Mouse (Mus musculus) embryo, embryonic 9.5 days (tissue): ENCODE data around the gene Serpina3g.

Source experiments
- DNase-seq: peaks from one replicate; pipeline ENCODE4 v3.0.0-alpha.2; 2017; ENCODE audit errors: extremely low spot score

The Serpina3g gene

DNA sequence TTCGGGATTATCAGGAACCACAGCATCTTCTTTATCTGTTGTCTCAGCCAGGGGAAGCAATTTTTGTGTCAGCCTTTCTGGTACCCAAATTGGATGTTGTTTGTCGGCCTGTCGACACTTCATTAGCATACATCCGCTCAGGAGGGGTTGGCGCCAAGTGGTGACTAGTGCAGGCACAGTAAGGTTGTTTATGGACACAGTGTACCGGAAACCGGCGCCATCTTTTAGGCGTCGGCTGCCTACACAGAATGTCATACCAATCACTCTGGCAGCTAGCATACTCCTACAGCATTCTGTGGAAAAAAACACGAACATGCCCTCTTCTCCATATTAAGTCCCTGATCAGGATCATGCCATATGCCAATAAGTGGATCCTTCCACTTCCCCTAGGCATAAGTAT is 47.3 kb downstream of the Serpina3g start:
- DNase-seq = no peak

DNA sequence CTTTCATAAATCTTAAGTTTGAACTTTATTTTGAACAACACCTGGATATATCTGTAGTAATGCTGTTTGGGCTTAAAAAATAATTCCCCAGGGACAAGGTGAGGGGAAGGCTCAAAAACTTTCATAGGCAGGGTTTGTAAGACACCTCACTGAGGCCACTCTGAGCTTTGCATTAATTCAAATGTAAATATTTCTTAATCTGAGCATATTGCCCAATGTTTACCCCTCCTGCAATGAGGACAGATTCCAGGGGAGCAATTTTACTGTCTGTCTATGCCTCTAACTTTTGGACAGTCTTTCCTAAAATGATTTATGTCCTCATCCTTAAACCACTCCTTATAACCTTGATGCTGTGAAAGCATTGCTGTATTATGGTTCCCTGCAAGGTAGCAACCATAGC is 52.3 kb downstream of the Serpina3g start:
- no peak for DNase-seq

DNA sequence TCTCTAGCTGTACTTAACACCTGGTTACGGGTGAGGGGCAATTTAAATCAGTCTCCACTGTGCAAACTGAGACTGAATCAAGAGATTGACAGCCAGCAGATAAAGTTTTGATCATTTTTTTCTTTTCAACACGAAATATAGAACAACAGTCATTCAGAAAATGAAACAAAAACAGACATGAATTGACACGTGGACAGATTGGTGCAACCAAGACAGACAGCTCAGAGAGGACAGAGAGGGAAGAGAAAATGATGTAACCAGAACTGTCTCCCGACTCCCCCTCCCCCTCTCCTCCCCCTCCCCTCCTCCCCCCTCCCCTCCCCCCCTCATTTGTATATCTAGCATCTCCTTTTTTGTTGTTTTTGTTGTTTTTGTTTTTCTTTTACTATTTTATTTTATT is 53.8 kb downstream of the Serpina3g start:
- DNase-seq = no peak
